Mouse (Mus musculus) v-Abl transformed pro-B cells (cell line): Measurements from ENCODE around the gene Rbm20.

ENCODE experiments used
- in situ Hi-C, 2 experiments: fragments of 400-800 bp; cut with MboI; formaldehyde crosslinking; loops; one replicate each; pipeline ENCODE4 v1.15.1; 2025; ENCODE audit not compliant: unreplicated experiment in 2 of 2

The Rbm20 gene

DNA sequence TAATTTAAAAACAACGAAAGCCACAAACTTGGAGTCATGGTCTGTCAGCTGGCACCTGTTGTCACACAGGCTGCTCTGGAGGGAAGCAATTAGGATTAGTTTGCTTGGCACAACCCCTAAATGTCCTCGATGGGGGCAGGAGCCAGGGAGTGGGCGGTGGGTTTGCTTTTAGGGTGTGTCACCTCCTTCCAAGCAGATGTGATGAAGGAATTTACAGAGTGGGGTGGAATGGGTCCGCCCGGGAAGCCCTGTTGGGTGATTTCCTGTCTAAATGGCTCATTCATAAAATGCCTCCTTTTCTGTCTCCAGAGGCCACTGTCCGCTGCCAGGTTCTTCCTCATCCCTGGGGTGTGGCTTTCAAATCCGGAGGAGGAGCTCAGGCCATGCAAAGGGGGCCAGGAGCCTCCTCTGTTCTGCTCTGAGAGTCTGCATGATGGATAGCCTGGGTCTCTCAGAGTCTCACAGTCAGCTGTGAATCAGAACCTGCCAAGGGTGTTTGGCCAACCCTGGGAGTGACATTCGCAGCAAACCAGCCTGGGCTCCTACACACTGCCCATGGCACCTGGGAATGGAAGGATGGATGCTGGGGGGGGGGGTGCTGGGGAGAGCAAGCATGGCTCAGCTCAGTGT, 34.3 kb downstream of the Rbm20 start:
- in situ Hi-C loops = no loop called here

DNA sequence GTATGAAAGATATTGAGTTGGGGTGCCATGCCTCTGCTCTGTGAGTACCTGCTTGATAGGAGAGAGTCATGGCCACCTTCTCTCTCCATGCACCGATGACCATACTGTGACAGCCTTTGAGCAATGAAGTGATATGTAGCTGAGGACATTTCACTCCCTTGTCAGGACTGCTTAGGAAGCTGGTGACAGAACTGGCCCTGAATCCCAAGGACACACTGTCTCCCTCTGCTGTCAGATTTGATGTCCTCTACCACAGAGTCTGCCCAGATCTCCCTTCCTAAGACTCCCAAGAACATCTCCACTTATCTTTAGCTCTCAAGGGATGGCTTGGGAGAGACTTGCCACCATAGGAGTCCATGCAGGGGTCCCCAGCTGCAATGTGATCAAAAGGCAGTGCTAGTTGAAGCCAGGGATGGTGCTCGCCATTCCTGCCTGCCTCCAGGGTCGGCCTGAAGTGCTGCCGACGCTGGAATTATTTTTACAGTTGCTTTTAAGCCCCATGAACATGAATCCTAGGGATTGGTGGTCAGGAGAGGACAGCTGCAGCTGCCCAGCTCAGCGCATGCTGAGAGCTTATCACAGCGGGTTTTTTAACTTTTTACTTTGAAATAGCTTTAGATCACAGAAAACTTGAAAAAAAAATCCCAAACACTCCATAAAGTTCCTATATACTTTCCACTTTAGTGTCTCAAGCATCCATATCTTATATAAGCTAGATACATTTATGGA, 35.4 kb downstream of the Rbm20 start:
- in situ Hi-C loops = no loop called here

- in situ Hi-C loops = no loop called here
These were observed 36.3 kb downstream of the Rbm20 start for GRCm38 (mm10) chr19:53713364-53713763.

DNA sequence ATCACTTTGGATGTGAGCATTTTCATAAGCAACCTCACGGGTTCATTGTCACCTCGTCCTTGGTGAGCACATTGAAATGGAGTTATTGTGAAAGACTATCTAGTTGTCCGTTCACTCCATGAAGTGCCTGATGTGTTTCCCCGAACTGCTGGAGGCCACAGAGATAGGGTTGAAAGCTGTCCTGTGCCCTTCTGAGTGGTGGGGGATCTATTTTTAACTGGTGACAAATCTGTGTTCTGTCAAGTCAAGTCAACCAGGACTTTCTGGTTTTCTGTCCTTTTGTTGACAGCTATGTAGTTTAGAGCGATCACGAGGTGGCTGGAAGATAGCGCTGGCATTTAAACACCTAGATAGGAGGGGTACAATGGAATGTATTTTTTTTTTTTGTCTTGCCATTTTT, 39.4 kb downstream of the Rbm20 start:
- in situ Hi-C loops = loop anchor here in 1 of 2 experiments (5.0 kb wide), 1 partner anchor 44 kb away; no protein-coding TSS in a partner anchor

- in situ Hi-C loops = loop anchor here in 1 of 2 experiments (5.0 kb wide), 1 partner anchor 45 kb away; no protein-coding TSS in a partner anchor
These were observed 40.3 kb downstream of the Rbm20 start for GRCm38 (mm10) chr19:53717364-53717763.

DNA sequence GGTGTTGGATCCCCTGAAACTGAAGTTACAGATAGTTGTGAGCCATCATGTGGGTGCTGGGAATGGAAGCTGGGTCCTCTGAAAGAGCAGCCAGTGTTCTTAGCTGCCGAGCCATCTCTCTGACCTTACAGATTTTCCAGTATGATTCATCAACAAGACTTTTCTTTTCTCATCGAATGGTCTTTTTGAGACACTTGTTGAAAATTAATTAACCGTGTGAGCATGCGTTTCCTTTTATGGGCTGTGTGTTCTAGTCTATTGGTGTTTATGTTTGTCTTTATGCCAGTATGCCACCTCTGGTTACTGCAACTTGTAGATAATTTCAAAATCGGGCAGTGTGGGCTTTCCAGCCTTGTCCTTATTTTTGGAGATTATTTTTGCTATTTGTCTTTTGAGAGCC, 45.1 kb downstream of the Rbm20 start:
- in situ Hi-C loops = no loop called here

DNA sequence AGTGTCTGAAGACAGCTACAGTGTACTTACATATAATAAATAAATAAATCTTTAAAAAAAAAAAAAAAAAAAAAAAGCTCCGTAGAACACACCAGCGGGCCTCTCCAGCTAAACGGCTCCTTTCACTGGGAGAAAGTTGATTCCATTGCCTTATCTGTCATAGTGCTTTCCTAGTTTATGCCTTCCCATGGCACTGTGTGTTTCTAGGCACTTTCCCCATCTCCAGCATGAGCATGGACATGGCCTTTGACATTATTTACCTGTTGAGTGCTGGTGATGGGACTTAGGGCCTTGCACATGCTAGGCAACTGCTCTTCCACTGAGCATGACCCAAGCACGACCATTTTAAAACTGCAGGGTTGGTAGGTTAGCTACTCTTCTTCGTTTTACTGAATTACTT, 46.9 kb downstream of the Rbm20 start:
- in situ Hi-C loops = no loop called here

- in situ Hi-C loops = no loop called here
These were observed 49.2 kb downstream of the Rbm20 start for GRCm38 (mm10) chr19:53726340-53726739.

DNA sequence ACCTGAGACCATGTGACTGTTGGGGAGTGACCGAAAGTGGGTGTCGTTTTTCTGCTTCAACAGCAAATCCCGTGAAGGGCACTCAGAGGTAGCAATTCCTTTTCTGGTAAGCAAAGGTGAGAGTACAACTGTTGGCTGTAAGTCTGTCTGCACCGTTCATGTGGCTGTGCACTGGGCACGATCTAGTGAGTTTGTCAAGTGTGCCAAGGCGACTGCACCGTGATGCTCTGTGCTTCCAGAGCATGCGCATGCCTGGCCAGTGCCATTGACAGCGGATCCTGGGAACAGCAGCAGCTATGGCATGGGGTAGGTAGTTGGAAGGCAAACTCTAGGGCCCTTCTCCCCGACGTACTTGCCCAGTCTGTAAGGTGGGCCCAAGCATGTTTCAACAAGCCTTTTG, 49.6 kb downstream of the Rbm20 start:
- in situ Hi-C loops = no loop called here

GRCm38 (mm10) chr19:53727277-53727676, 50.2 kb downstream of the Rbm20 start:
- in situ Hi-C loops = no loop called here

DNA sequence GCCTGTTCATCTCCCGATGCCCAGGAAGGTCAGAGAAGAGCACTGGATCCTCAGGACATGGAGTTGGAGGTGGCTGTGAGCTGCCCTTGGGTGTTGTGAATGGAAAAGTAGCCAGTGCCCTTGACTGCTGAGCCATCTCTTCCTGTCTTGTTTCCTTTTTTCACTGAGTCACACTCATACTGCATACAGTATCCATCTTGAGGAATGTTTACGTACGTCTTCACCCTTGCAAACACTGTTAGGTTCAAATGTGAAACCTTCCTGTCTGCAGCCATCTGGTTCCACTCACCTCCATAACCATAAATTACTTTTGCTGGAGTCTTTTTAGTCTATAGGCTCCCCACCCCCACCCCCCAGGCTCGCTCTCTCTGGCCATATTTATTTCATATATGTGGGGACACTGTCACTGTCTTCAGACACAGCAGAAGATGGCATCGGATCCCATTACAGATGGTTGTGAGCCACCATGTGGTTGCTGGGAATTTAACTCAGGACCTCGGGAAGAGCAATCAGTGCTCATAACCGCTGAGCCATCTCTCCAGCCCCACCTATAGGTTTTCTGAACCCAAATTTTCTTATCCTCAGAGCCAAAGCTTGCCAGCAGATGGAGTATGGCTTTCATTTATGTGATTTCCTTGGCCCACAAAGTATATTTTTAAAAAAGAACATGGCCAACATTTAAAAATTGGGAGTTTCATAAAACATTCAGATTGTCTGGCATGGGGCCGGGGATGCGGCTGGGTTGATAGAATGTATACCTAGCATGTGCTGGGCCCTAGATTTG, 51.0 kb downstream of the Rbm20 start:
- in situ Hi-C loops = no loop called here

GRCm38 (mm10) chr19:53729919-53730318, 52.8 kb downstream of the Rbm20 start:
- in situ Hi-C loops = loop anchor here in 1 of 2 experiments (5.0 to 10.0 kb wide), 2 partner anchors 78 to 335 kb away; partner anchors contain the start of gene Smndc1

DNA sequence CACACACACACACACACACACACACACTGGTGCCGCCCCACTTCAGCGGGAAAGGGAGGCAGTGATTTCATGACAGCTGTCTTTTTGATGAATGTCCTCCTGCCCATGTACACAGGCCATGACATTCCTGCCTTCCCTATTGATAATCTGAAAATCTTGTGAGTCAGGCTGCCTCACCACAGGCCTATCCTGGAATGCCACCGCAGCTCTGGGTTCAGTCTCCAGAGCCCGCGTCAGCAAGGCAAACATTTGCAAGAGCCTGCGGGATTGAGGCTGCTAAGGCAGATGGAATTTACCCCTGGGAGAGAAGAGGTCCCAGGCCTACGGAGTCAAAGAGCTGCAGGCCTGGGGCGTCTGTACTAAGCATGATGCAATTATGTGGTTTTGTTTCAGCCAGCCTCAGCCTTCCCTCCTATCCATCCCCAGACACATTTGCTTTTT, 54.7 kb downstream of the Rbm20 start:
- in situ Hi-C loops = loop anchor here in 1 of 2 experiments (5.0 to 10.0 kb wide), 2 partner anchors 79 to 337 kb away; partner anchors contain the start of gene Smndc1

- in situ Hi-C loops = loop anchor here (5.0 to 10.0 kb wide), 2 partner anchors 83 to 340 kb away; partner anchors contain the start of gene Smndc1 (in 1 of the 2)
These were observed 57.7 kb downstream of the Rbm20 start for GRCm38 (mm10) chr19:53734845-53735244.

- in situ Hi-C loops = loop anchor here (5.0 to 10.0 kb wide), 2 partner anchors 86 to 344 kb away; partner anchors contain the start of gene Smndc1 (in 1 of the 2)
These were observed 61.6 kb downstream of the Rbm20 start for GRCm38 (mm10) chr19:53738701-53739131.

- in situ Hi-C loops = loop anchor here (5.0 to 10.0 kb wide), 2 partner anchors 87 to 345 kb away; partner anchors contain the start of gene Smndc1 (in 1 of the 2)
These were observed 62.6 kb downstream of the Rbm20 start for GRCm38 (mm10) chr19:53739570-53740266.

GRCm38 (mm10) chr19:53740750-53741380, 63.8 kb downstream of the Rbm20 start:
- in situ Hi-C loops = no loop called here

DNA sequence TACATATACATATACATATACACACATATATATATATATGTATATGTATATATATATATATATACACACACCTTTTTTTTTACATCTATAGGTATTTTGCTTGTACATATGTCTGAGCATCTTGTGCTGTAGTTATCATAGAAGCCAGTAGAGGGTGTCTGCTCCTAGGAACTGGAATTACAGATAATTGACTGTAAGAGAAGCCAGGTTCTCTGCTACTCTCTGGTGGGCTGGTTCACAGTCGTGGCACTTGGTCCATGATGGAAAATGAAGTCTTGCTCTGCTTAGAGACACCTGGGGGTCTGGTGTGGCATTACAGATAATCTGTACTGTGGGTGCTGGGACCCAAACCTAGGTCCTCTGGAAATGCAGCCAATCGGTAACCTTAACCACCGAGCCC, 64.8 kb downstream of the Rbm20 start:
- in situ Hi-C loops = no loop called here

- in situ Hi-C loops = no loop called here
These were observed 68.2 kb downstream of the Rbm20 start for GRCm38 (mm10) chr19:53745354-53745753.

DNA sequence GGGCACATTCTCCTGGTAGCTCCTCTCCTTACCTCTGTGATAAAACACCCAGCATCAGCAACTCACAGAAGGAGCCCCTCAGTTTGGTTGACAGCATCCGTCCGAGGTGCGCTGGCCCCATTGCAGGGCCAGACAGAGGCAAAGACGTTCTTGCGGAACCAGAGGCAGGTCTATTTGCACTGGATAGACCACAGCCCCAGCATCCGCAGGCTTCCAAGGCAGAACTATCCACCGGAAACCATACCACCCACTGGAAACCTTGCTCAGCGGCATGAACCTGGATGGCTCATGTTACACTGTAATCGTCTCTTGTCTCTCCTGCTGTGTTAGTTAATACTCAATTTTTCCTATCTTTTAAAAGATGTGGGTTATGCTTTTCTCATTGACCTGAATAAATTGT, 69.0 kb downstream of the Rbm20 start:
- in situ Hi-C loops = no loop called here
